Comparison of ENCODE assay signal across 9 mouse cellular contexts in genomic region chr13:46663461-46663964, GRCm38 (mm10). TPM values are rescaled to one million over a fixed set of nuclear protein-coding genes. Genes with fewer than 3 reads are reported as not detected.
DNase-seq lines count a peak whose midpoint lies in the region; ATAC-seq and TF ChIP-seq lines count a peak whose summit lies in the region.
"Had no signal": no experiment of that assay in that cellular context is flagged by ENCODE, and none has a peak within 500 bp of the region (broad histone marks: within the 10 kb centered on the region; RNA-seq: fewer than 3 reads in every experiment).

No protein-coding gene starts in this region.

- H3K4me3 ChIP-seq in intestine, postnatal 0 days (ENCODE audit: low read depth, low read length), result no peak overlapping the region
- H3K4me3 ChIP-seq in intestine, embryonic 16.5 days (ENCODE audit: low read length), result no peak overlapping the region
- no peak overlapping the region for H3K4me3 ChIP-seq in cortical plate, adult 2 months (ENCODE audit: insufficient read depth, low read length)
- H3K4me3 ChIP-seq: lung, embryonic 15.5 days had no signal

- H3K4me1 ChIP-seq in intestine, postnatal 0 days (replicated peaks; ENCODE audit: control insufficient read depth, insufficient read depth, low read length), result peaks cover 1% of the 10 kb centered on the region; the same call in 1 of the 2 replicates
- H3K4me1 ChIP-seq in intestine, embryonic 16.5 days (ENCODE audit: control insufficient read depth, insufficient read depth, low read length), result no peaks in the 10 kb centered on the region
- no peaks in the 10 kb centered on the region for H3K4me1 ChIP-seq in cortical plate, adult 2 months (ENCODE audit: control insufficient read depth, insufficient read depth, low read length)

- peak; percentile 4 for DNase-seq in adrenal gland, adult 2 months
- no peak for DNase-seq in adrenal gland, adult 18-20 months (ENCODE audit: low spot score in 2 of 2)
- peak; percentile 77 for DNase-seq in 416B (ENCODE audit: low read depth)
- DNase-seq in retina, embryonic 14.5 days (ENCODE audit: low spot score), result peak; percentile 73
- no peak for DNase-seq in spleen, postnatal 10 days (ENCODE audit: low spot score in 2 of 2)

- no peaks in the 10 kb centered on the region for H3K36me3 ChIP-seq in intestine, postnatal 0 days (ENCODE audit: control insufficient read depth, insufficient read depth)
- no peaks in the 10 kb centered on the region for H3K36me3 ChIP-seq in intestine, embryonic 16.5 days (ENCODE audit: control insufficient read depth, insufficient read depth, low read length)
- H3K36me3 ChIP-seq: lung, embryonic 15.5 days had no signal

- H3K9ac ChIP-seq in intestine, postnatal 0 days (ENCODE audit: low read depth, low read length), result no peak overlapping the region
- no peak overlapping the region for H3K9ac ChIP-seq in intestine, embryonic 16.5 days (ENCODE audit: low read depth, low read length)
- H3K9ac ChIP-seq: lung, embryonic 15.5 days had no signal

- H3K27me3 ChIP-seq in intestine, postnatal 0 days (replicated peaks; ENCODE audit: control insufficient read depth, insufficient read depth, low read length), result no peaks in the 10 kb centered on the region
- peaks cover 3% of the 10 kb centered on the region; the same call in 1 of the 2 replicates for H3K27me3 ChIP-seq in intestine, embryonic 16.5 days (replicated peaks; ENCODE audit: control insufficient read depth, insufficient read depth, low read length)
- H3K27me3 ChIP-seq: lung, embryonic 15.5 days had no signal

- H3K27ac ChIP-seq in intestine, postnatal 0 days (ENCODE audit: low read depth, low read length), result no peak overlapping the region
- no peak overlapping the region for H3K27ac ChIP-seq in intestine, embryonic 16.5 days (ENCODE audit: low read length)
- H3K27ac ChIP-seq in cortical plate, adult 2 months (ENCODE audit: insufficient read depth, low read length), result no peak overlapping the region
- H3K27ac ChIP-seq: lung, embryonic 15.5 days had no signal

- WGBS in intestine, postnatal 0 days, result 43% methylated on average over 4 of the region's 4 CpGs
- WGBS in intestine, embryonic 16.5 days, result 28% methylated on average over 4 of the region's 4 CpGs

- no peak for TF ChIP-seq POLR2A in cortical plate, adult 2 months (IDR thresholded peaks at IDR 0.05; ENCODE audit: extremely low read depth, insufficient read depth, low read length)

- no peaks in the 10 kb centered on the region for H3K9me3 ChIP-seq in intestine, postnatal 0 days (ENCODE audit: control insufficient read depth)
- no peaks in the 10 kb centered on the region for H3K9me3 ChIP-seq in intestine, embryonic 16.5 days (ENCODE audit: control insufficient read depth, low read length)
- H3K9me3 ChIP-seq: lung, embryonic 15.5 days had no signal

- H3K4me2 ChIP-seq in intestine, postnatal 0 days (replicated peaks; ENCODE audit: low read depth), result no peak overlapping the region
- H3K4me2 ChIP-seq in intestine, embryonic 16.5 days (ENCODE audit: low read depth, low read length), result no peak overlapping the region
- H3K4me2 ChIP-seq: lung, embryonic 15.5 days had no signal

- TF ChIP-seq CTCF in intestine, postnatal 0 days (IDR thresholded peaks at IDR 0.05; ENCODE audit: low read depth), result peak; percentile 78
- TF ChIP-seq CTCF in cortical plate, adult 2 months (IDR thresholded peaks at IDR 0.05; ENCODE audit: extremely low read depth, insufficient read depth, low read length), result peak; percentile 74

- no peak for ATAC-seq in intestine, postnatal 0 days
- ATAC-seq in intestine, embryonic 16.5 days, result no peak

RNA-seq across cellular contexts. Expression of gene Fam8a1, which starts 5.8 kb away (rescaled TPM):
- total RNA-seq in adrenal gland, adult 2 months (2021), result 10 to 100 TPM; 43.4 to 54.9 TPM
- 31.0 and 38.5 TPM in 2 replicates for polyA plus RNA-seq in adrenal gland, adult 2 months (2012; rRNA removed)
- total RNA-seq in adrenal gland, adult 18-20 months (2021), result 10 to 100 TPM; 48.5 to 49.6 TPM
- polyA plus RNA-seq in intestine, postnatal 0 days (2015; fragmentation: Nextera tagmentation; extraction: Ambion mirVana), result 14.9 and 15.9 TPM in 2 replicates
- 4.6 and 5.9 TPM in 2 replicates for polyA plus RNA-seq in intestine, embryonic 16.5 days (2015; fragmentation: Nextera tagmentation; extraction: Ambion mirVana)
- polyA plus RNA-seq in cortical plate, adult 2 months (2012; rRNA removed), result 45.6 and 46.1 TPM in 2 replicates

Comparison
In these comparisons a context has a peak if more than half of its experiments do, and no peak if none do; other contexts are left out.
1. DNase-seq: peak in adrenal gland, adult 2 months (single experiment), 416B (single experiment) and retina, embryonic 14.5 days (single experiment); none in adrenal gland, adult 18-20 months (0 of 2) and spleen, postnatal 10 days (0 of 2).